Mouse (Mus musculus): Measurements from ENCODE around the gene Olfr92. TPM values are rescaled to one million over a fixed set of nuclear protein-coding genes. Genes with fewer than 3 reads are reported as not detected.

Gene Olfr92
- polyA plus RNA-seq, 1 experiment from 2014 or later = not detected

- no peaks in the 10 kb centered on the region for H3K27me3 ChIP-seq (ENCODE audit: control insufficient read depth, insufficient read depth, low read length)
- H3K27ac ChIP-seq (replicated peaks in 1 of 2; ENCODE audit: control insufficient read depth in 1 of 2, insufficient read depth in 1 of 2, low read depth in 2 of 2, low read length in 2 of 2) = no peak overlapping the region
- H3K9me3 ChIP-seq (ENCODE audit: control insufficient read depth, low read length) = no peaks in the 10 kb centered on the region
- H3K4me3 ChIP-seq (ENCODE audit: control insufficient read depth in 1 of 2, insufficient read depth in 1 of 2, low read depth in 1 of 2, low read length in 2 of 2) = no peak overlapping the region
- no peak overlapping the region for H3K9ac ChIP-seq (ENCODE audit: low read length)
- no peak for ATAC-seq (ENCODE audit: insufficient number of reproducible peaks, insufficient read depth, low FRiP score, low read depth)
- 61% methylated on average over 5 of the region's 5 CpGs for WGBS
- H3K36me3 ChIP-seq (ENCODE audit: control insufficient read depth, insufficient read depth, low read length) = no peaks in the 10 kb centered on the region
- H3K4me1 ChIP-seq (ENCODE audit: control insufficient read depth in 2 of 2, insufficient read depth in 2 of 2, low read length in 2 of 2) = peaks cover 0 to 4% of the 10 kb centered on the region in 2 experiments; a peak in 2 of 4 replicates
- no peak overlapping the region for H3K4me2 ChIP-seq (ENCODE audit: low read length)
Observed at GRCm38 (mm10) chr17:37084632-37085031, 35.3 kb downstream of the Olfr92 start.

GRCm38 (mm10) chr17:37083327-37083726 lies 36.6 kb downstream of the Olfr92 start:
- no peaks in the 10 kb centered on the region for H3K36me3 ChIP-seq (ENCODE audit: control insufficient read depth, insufficient read depth, low read length)
- H3K27me3 ChIP-seq (ENCODE audit: control insufficient read depth, insufficient read depth, low read length) = no peaks in the 10 kb centered on the region

DNA sequence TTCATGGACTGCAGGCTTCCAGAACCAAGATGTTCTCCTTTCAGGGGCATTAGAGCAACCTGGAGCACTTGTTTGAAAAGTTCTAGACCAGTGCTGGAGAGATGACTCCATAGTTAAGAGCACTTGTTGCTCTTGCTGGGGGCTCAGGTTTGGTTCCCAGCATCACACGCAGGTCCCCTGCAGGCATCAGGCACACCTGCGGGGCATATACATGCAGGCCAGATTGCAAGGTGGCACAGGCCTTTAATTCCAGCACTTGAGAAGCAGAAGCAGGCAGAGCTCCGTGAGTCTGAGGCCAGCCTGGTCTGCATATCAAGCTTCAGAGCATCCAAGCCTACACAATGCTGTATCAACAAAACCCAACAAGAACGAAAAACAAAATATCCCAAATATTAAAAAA lies 38.2 kb downstream of the Olfr92 start:
- Histone ChIP-seq H3K4me2 (ENCODE audit: low read length) (no peak overlapping the region), H3K4me3 (ENCODE audit: control insufficient read depth in 1 of 2, insufficient read depth in 1 of 2, low read depth in 1 of 2, low read length in 2 of 2) (no peak overlapping the region), H3K36me3 (ENCODE audit: control insufficient read depth, insufficient read depth, low read length) (no peaks in the 10 kb centered on the region), H3K9ac (ENCODE audit: low read length) (no peak overlapping the region), H3K27me3 (ENCODE audit: control insufficient read depth, insufficient read depth, low read length) (no peaks in the 10 kb centered on the region), H3K4me1 (ENCODE audit: control insufficient read depth in 2 of 2, insufficient read depth in 2 of 2, low read length in 2 of 2) (peaks cover 0 to 4% of the 10 kb centered on the region in 2 experiments; a peak in 2 of 4 replicates), H3K27ac (replicated peaks in 1 of 2; ENCODE audit: control insufficient read depth in 1 of 2, insufficient read depth in 1 of 2, low read depth in 2 of 2, low read length in 2 of 2) (no peak overlapping the region), H3K9me3 (ENCODE audit: control insufficient read depth, low read length) (no peaks in the 10 kb centered on the region)
- ATAC-seq (ENCODE audit: insufficient number of reproducible peaks, insufficient read depth, low FRiP score, low read depth) = no peak
- WGBS = 87% methylated on average over 4 of the region's 4 CpGs

More at GRCm38 (mm10) chr17:37083327-37083726, 36.6 kb downstream of the Olfr92 start:
- ATAC-seq (ENCODE audit: insufficient number of reproducible peaks, insufficient read depth, low FRiP score, low read depth) = no peak
- H3K9me3 ChIP-seq (ENCODE audit: control insufficient read depth, low read length) = no peaks in the 10 kb centered on the region
- WGBS = 3% methylated on average over 7 of the region's 8 CpGs
- no peak overlapping the region for H3K4me2 ChIP-seq (ENCODE audit: low read length)
- H3K4me3 ChIP-seq (ENCODE audit: control insufficient read depth in 1 of 2, insufficient read depth in 1 of 2, low read depth in 1 of 2, low read length in 2 of 2) = no peak overlapping the region
- H3K27ac ChIP-seq (replicated peaks in 1 of 2; ENCODE audit: control insufficient read depth in 1 of 2, insufficient read depth in 1 of 2, low read depth in 2 of 2, low read length in 2 of 2) = no peak overlapping the region
- H3K9ac ChIP-seq (ENCODE audit: low read length) = no peak overlapping the region
- peaks cover 0 to 4% of the 10 kb centered on the region in 2 experiments; a peak in 2 of 4 replicates for H3K4me1 ChIP-seq (ENCODE audit: control insufficient read depth in 2 of 2, insufficient read depth in 2 of 2, low read length in 2 of 2)

DNA sequence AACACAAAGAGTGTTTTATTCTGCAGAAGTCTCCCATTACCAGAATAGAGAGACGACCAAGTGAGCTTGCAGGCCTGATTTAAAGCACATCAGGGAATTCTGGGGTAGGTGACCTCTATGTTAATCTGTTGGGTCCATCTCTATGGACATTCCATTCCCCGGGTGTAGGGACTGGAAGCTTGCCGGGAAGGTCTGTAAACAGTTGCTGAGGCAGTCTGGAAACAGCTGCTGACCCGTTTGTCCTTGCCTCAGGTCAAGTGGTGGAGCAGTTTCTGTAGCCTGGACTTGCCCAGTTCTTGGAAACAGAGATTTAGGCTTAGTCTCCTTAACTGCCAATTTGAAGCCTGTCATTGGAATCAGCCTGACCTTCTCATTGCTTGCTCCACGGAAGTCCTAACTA lies 39.8 kb downstream of the Olfr92 start:
- no peak overlapping the region for H3K9ac ChIP-seq (ENCODE audit: low read length)
- no peaks in the 10 kb centered on the region for H3K9me3 ChIP-seq (ENCODE audit: control insufficient read depth, low read length)
- no peak overlapping the region for H3K27ac ChIP-seq (replicated peaks in 1 of 2; ENCODE audit: control insufficient read depth in 1 of 2, insufficient read depth in 1 of 2, low read depth in 2 of 2, low read length in 2 of 2)
- no peaks in the 10 kb centered on the region for H3K27me3 ChIP-seq (ENCODE audit: control insufficient read depth, insufficient read depth, low read length)
- WGBS = 12% methylated on average over 5 of the region's 5 CpGs
- no peak overlapping the region for H3K4me3 ChIP-seq (ENCODE audit: control insufficient read depth in 1 of 2, insufficient read depth in 1 of 2, low read depth in 1 of 2, low read length in 2 of 2)
- no peak overlapping the region for H3K4me2 ChIP-seq (ENCODE audit: low read length)
- H3K4me1 ChIP-seq (ENCODE audit: control insufficient read depth in 2 of 2, insufficient read depth in 2 of 2, low read length in 2 of 2) = peaks cover 0 to 4% of the 10 kb centered on the region in 2 experiments; a peak in 2 of 4 replicates
- no peak for ATAC-seq (ENCODE audit: insufficient number of reproducible peaks, insufficient read depth, low FRiP score, low read depth)
- peaks cover 8% of the 10 kb centered on the region for H3K36me3 ChIP-seq (ENCODE audit: control insufficient read depth, insufficient read depth, low read length)

DNA sequence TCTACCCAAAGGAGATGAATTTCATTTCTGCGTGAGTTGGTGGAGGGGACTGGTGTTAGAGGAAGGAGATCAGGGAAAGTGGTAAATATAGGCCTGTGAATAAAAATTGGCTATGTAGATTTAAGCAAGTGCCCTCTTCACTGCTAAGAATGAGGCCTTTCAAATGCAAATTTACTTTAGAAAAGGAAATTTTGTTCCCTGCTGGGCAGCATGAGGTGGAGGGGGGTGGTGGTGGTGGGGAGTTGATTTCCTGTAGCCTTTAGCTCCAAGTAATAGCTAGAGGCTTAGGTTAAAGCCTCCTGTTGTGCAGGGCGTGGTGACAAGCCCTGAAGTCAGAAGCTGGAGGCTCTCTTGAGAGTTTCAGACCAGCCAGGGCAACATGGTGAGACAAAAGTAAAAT lies 40.9 kb downstream of the Olfr92 start:
- Histone ChIP-seq H3K9ac (ENCODE audit: low read length) (no peak overlapping the region), H3K27me3 (ENCODE audit: control insufficient read depth, insufficient read depth, low read length) (no peaks in the 10 kb centered on the region), H3K4me1 (ENCODE audit: control insufficient read depth in 2 of 2, insufficient read depth in 2 of 2, low read length in 2 of 2) (peaks cover 0 to 4% of the 10 kb centered on the region in 2 experiments; a peak in 2 of 4 replicates), H3K36me3 (ENCODE audit: control insufficient read depth, insufficient read depth, low read length) (peaks cover 19% of the 10 kb centered on the region), H3K4me3 (ENCODE audit: control insufficient read depth in 1 of 2, insufficient read depth in 1 of 2, low read depth in 1 of 2, low read length in 2 of 2) (no peak overlapping the region), H3K27ac (replicated peaks in 1 of 2; ENCODE audit: control insufficient read depth in 1 of 2, insufficient read depth in 1 of 2, low read depth in 2 of 2, low read length in 2 of 2) (no peak overlapping the region), H3K4me2 (ENCODE audit: low read length) (no peak overlapping the region), H3K9me3 (ENCODE audit: control insufficient read depth, low read length) (no peaks in the 10 kb centered on the region)
- no peak for ATAC-seq (ENCODE audit: insufficient number of reproducible peaks, insufficient read depth, low FRiP score, low read depth)
- WGBS = 53% methylated on average over 2 of the region's 2 CpGs

GRCm38 (mm10) chr17:37078193-37078592 lies 41.7 kb downstream of the Olfr92 start:
- peaks cover 26% of the 10 kb centered on the region for H3K36me3 ChIP-seq (ENCODE audit: control insufficient read depth, insufficient read depth, low read length)
- H3K4me3 ChIP-seq (ENCODE audit: control insufficient read depth in 1 of 2, insufficient read depth in 1 of 2, low read depth in 1 of 2, low read length in 2 of 2) = no peak overlapping the region
- no peaks in the 10 kb centered on the region for H3K27me3 ChIP-seq (ENCODE audit: control insufficient read depth, insufficient read depth, low read length)
- H3K27ac ChIP-seq (replicated peaks in 1 of 2; ENCODE audit: control insufficient read depth in 1 of 2, insufficient read depth in 1 of 2, low read depth in 2 of 2, low read length in 2 of 2) = no peak overlapping the region
- H3K9ac ChIP-seq (ENCODE audit: low read length) = no peak overlapping the region
- ATAC-seq (ENCODE audit: insufficient number of reproducible peaks, insufficient read depth, low FRiP score, low read depth) = no peak
- no peak overlapping the region for H3K4me2 ChIP-seq (ENCODE audit: low read length)
- WGBS = 60% methylated on average over 1 of the region's 1 CpGs
- no peaks in the 10 kb centered on the region for H3K9me3 ChIP-seq (ENCODE audit: control insufficient read depth, low read length)
- H3K4me1 ChIP-seq (ENCODE audit: control insufficient read depth in 2 of 2, insufficient read depth in 2 of 2, low read length in 2 of 2) = peaks cover 0 to 4% of the 10 kb centered on the region in 2 experiments; a peak in 2 of 4 replicates

DNA sequence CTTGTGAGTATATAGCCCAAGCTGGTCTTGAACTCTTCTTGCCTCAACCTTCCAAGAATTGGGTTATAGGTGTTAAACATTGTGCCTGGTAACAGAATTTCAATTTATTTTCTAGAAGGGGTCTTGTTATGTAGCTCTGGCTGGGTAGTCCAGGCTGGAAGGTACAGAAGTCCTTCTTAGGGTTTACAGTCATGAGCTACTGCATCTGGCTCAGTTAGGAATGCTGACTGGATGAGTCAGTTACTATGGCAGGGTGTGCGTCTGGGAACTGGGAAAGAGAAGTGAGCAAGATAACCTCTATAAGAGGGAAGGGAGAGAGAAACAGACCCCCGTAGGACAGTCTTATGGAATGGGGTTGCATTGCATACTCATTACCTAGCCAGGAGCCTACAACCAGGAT lies 44.1 kb downstream of the Olfr92 start:
- Histone ChIP-seq H3K4me1 (ENCODE audit: control insufficient read depth in 2 of 2, insufficient read depth in 2 of 2, low read length in 2 of 2) (peaks cover 0 to 4% of the 10 kb centered on the region in 2 experiments; a peak in 1 of 4 replicates), H3K9ac (ENCODE audit: low read length) (no peak overlapping the region), H3K4me3 (ENCODE audit: control insufficient read depth in 1 of 2, insufficient read depth in 1 of 2, low read depth in 1 of 2, low read length in 2 of 2) (no peak overlapping the region), H3K27ac (replicated peaks in 1 of 2; ENCODE audit: control insufficient read depth in 1 of 2, insufficient read depth in 1 of 2, low read depth in 2 of 2, low read length in 2 of 2) (no peak overlapping the region), H3K27me3 (ENCODE audit: control insufficient read depth, insufficient read depth, low read length) (no peaks in the 10 kb centered on the region), H3K9me3 (ENCODE audit: control insufficient read depth, low read length) (no peaks in the 10 kb centered on the region), H3K36me3 (ENCODE audit: control insufficient read depth, insufficient read depth, low read length) (peaks cover 49% of the 10 kb centered on the region), H3K4me2 (ENCODE audit: low read length) (no peak overlapping the region)
- no peak for ATAC-seq (ENCODE audit: insufficient number of reproducible peaks, insufficient read depth, low FRiP score, low read depth)
- 52% methylated on average over 2 of the region's 2 CpGs for WGBS

- 84% methylated on average over 6 of the region's 6 CpGs for WGBS
- peaks cover 0 to 2% of the 10 kb centered on the region in 2 experiments; a peak in 1 of 4 replicates for H3K4me1 ChIP-seq (ENCODE audit: control insufficient read depth in 2 of 2, insufficient read depth in 2 of 2, low read length in 2 of 2)
- H3K9me3 ChIP-seq (ENCODE audit: control insufficient read depth, low read length) = no peaks in the 10 kb centered on the region
- no peak overlapping the region for H3K9ac ChIP-seq (ENCODE audit: low read length)
- no peak overlapping the region for H3K4me3 ChIP-seq (ENCODE audit: control insufficient read depth in 1 of 2, insufficient read depth in 1 of 2, low read depth in 1 of 2, low read length in 2 of 2)
- H3K4me2 ChIP-seq (ENCODE audit: low read length) = no peak overlapping the region
- no peak overlapping the region for H3K27ac ChIP-seq (replicated peaks in 1 of 2; ENCODE audit: control insufficient read depth in 1 of 2, insufficient read depth in 1 of 2, low read depth in 2 of 2, low read length in 2 of 2)
- no peaks in the 10 kb centered on the region for H3K27me3 ChIP-seq (ENCODE audit: control insufficient read depth, insufficient read depth, low read length)
- no peak for ATAC-seq (ENCODE audit: insufficient number of reproducible peaks, insufficient read depth, low FRiP score, low read depth)
- H3K36me3 ChIP-seq (ENCODE audit: control insufficient read depth, insufficient read depth, low read length) = peaks cover 55% of the 10 kb centered on the region
Observed at GRCm38 (mm10) chr17:37075181-37075580, 44.7 kb downstream of the Olfr92 start.

Data from heart, embryonic 14.5 days (tissue).